Mouse (Mus musculus): Measurements from ENCODE around the gene Zfp526. TPM values are rescaled to one million over a fixed set of nuclear protein-coding genes. Genes with fewer than 3 reads are reported as not detected.
"Not testable (repeated sequence)": the region's sequence is repeated elsewhere in the genome, so short reads cannot be mapped to it uniquely, and the experiment has no call there.

The Zfp526 gene
- polyA plus RNA-seq, 1 experiment from 2014 or later: 2.6 TPM

DNA sequence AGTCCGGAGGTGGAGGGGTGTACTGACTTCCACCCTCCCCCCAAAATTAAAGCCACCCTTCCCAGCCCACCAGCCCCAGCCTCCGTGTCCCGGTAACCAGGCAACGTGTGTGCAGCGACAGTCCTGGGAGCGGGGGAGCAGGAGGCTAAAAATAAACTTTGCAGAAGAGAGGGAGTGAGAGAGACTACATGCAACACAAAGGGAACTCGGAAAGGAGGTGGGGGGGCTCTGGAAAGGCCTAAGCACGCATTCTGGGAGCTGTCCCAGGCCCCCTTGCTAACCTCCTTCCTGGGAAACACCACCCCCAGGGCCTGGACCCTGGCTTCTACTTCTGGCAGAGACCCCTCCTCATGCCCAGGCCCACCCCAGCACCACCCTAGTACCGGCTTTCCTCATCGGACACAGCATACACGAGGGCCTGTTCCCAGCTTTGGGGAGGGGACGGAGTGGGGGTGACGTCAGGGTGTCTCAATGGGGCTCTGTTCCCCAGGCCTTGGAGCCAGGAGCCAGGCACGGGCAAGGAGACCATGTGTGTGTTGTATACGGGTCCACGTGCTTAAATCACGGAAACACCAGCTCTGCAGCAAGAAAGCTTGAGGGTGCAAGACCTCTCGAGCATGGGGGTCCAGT, 26.9 kb downstream of the Zfp526 start:
- Histone ChIP-seq H3K27me3 (replicated peaks) (no peaks in the 10 kb centered on the region), H3K4me1 (replicated peaks) (peaks cover 45% of the 10 kb centered on the region), H3K4me2 (replicated peaks) (peak overlapping the region; percentile 90), H3K9me3 (no peaks in the 10 kb centered on the region), H3K36me3 (peaks cover 12% of the 10 kb centered on the region), H3K4me3 (replicated peaks) (peak overlapping the region; percentile 74), H3K27ac (peak overlapping the region; percentile 98), H3K9ac (peak overlapping the region; percentile 88)
- WGBS: 2% methylated on average over 18 of the region's 18 CpGs
- no peak for ATAC-seq

DNA sequence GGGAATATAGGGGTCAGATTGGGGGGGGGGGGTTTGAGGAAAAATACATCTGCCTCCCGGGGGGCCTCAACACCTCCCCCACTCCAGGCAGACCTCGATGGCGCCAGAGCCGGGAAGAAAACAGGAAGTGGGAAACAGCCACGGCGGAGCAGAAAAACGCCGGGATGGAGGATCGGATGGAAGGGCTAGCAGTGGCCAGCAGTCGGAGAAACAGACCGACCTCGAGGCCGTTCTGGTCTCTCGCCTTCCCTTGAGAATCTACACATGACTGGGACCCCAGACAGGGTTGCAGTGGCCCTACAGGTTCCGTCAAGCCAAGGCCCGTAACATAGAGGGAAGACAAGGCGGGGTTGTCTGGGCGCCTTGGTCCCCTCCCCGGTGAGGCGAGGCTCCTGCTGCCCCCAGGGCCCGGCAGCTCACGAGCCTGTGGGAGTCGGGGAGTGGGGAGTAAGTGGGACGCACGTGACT, 27.7 kb downstream of the Zfp526 start:
- under 1% methylated on average over 25 of the region's 25 CpGs for WGBS
- Histone ChIP-seq H3K9ac (peak overlapping the region; percentile 88), H3K36me3 (peaks cover 12% of the 10 kb centered on the region), H3K27me3 (replicated peaks) (no peaks in the 10 kb centered on the region), H3K9me3 (no peaks in the 10 kb centered on the region), H3K4me3 (replicated peaks) (peak overlapping the region; percentile 74), H3K4me2 (replicated peaks) (peak overlapping the region; percentile 90), H3K4me1 (replicated peaks) (peaks cover 45% of the 10 kb centered on the region), H3K27ac (peak overlapping the region; percentile 98)
- ATAC-seq: peak; percentile 29

DNA sequence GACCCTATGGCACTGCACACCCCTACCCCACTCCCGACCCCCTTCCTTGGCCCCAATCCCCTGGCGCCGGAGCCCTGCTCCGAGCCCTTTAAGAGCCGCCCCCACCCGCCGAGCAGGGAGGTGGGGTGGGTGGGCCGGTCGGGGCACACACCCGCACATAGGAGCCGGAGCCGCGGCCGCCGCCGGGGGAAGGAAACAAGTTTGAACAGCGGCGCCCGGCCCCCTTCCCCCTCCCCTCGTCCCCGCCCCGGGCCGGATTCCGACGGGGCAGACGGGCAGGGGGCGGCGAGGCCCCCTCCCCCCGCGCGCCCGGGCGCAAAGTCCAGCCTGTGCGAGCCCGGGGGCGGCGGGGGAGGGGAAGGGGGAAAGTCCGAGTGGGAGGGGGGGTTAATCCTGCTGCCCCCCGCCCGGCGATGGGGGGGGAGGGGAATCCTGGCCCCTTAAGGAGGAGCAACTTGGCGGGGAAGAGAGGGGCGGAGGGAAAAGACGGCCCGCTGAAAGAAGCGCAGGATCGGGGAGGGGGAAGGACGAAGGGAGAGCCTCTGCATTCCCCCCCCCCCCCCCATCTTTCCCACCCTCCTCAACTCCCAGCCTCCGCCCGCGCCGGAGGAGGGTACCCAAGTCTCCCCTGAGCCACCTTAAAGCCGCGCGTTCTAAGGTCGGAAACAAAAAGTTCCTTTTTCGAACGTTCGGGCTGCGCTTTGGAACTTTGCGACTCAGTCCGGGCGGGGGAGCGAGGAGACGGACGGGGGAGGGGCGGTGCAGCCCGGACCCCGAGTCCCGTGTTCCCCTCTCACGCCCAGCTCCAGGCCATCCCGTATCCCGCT, 28.3 kb downstream of the Zfp526 start:
- peak; percentile 73 for ATAC-seq
- peak overlapping the region; percentile 74 for H3K4me3 ChIP-seq (replicated peaks)
- H3K36me3 ChIP-seq: peaks cover 9% of the 10 kb centered on the region
- H3K27ac ChIP-seq: peak overlapping the region; percentile 98
- under 1% methylated on average over 38 of the region's 73 CpGs for WGBS
- no peaks in the 10 kb centered on the region for H3K9me3 ChIP-seq
- H3K27me3 ChIP-seq (replicated peaks): no peaks in the 10 kb centered on the region
- peak overlapping the region; percentile 88 for H3K9ac ChIP-seq
- peak overlapping the region; percentile 90 for H3K4me2 ChIP-seq (replicated peaks)
- H3K4me1 ChIP-seq (replicated peaks): peaks cover 45% of the 10 kb centered on the region

DNA sequence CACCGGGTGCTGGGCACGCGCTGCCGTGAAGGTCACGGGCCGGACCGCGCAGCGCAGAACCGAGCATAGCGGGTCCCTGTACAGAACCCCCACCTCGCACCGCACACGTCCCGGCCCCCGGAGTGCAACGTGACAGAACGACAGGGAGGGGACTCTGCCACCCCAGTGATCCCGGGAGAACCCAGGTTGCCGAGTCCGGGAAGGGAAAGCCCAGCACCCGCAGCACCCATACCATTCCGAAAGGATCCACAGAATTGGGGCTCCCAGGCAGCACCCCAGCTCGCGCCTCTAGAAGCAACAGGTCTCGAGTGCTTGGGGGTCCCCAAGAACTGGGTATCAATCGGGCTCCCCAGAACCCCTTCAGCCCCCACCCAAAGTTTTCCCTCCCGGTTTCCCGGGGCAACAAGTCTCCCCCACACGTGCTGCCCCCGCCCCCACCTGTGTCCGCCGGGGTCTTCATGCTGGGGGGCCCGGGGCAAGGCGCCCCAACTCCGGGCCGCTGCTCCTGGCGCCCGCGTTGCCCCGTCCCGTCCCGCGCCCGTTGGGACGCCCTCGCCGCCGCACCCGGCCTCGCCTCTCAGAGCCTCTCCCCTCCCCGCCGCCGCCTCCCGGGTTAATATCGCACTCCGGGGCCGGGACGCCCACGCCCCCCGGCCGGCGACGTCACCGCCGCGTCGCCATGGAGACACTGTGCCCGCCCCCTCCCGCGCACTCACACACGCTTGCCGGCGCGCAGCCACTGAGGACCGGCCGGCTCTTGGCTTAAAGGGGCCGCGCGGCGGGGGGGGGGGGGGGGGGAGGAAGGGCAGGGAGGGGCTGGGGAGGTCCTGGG, 29.1 kb downstream of the Zfp526 start, which contains the start of gene Erf:
TSS of gene Erf (minus strand) at position 621 of the 832 bp plus-strand sequence.
- no peaks in the 10 kb centered on the region for H3K27me3 ChIP-seq (replicated peaks)
- peak within 1 kb of the TSS; percentile 74 for H3K4me3 ChIP-seq (replicated peaks)
- ATAC-seq: peak; percentile 85
- H3K4me1 ChIP-seq (replicated peaks): peaks cover 41% of the 10 kb centered on the region
- H3K27ac ChIP-seq: peak within 1 kb of the TSS; percentile 98
- no peaks in the 10 kb centered on the region for H3K9me3 ChIP-seq
- peaks cover 1% of the 10 kb centered on the region; the same call in 1 of the 2 replicates for H3K36me3 ChIP-seq
- H3K4me2 ChIP-seq (replicated peaks): peak within 1 kb of the TSS; percentile 90
- peak within 1 kb of the TSS; percentile 88 for H3K9ac ChIP-seq
- under 1% methylated on average over 72 of the region's 81 CpGs for WGBS

DNA sequence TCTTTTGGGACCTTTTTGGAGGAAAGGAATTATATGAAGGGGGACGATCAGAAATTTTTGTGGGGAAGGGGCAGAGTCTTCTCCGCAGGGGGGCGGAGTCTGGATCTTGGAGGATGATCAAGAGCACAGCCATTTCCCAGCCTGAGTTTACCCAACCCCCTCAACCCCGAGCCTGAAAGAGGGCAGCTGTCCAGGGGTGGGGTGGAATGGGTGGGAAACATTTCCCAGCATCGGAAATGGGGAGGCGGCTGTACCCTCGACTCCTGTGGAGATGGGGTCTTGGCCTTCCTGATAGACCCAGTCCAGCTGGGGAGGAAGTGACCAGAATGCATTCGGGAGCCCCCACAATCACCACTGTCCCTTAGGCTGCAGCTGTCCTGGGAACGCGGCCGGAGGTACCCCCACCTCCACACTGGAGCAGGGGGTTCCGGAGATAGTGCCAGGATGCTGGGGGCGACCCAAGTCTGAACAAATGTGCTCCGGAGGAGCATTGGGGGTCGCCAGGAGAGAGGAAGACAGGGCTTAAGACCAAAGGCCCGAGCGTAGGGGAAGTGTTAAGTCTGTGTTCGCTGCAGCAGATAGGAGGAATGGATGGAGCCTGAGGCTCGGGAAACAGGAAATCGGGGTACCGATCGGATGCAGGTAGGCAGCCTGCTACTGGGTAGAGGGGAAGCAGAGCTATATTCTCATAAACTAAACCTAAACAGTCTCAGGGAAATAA, 30.0 kb downstream of the Zfp526 start:
- H3K4me2 ChIP-seq (replicated peaks): peak overlapping the region; percentile 90
- H3K9me3 ChIP-seq: no peaks in the 10 kb centered on the region
- peak; percentile 40 for ATAC-seq
- H3K4me1 ChIP-seq (replicated peaks): peaks cover 33% of the 10 kb centered on the region
- H3K9ac ChIP-seq: peak overlapping the region; percentile 45
- WGBS: 5% methylated on average over 22 of the region's 22 CpGs
- no peaks in the 10 kb centered on the region for H3K27me3 ChIP-seq (replicated peaks)
- peak overlapping the region; percentile 98 for H3K27ac ChIP-seq
- no peaks in the 10 kb centered on the region for H3K36me3 ChIP-seq
- H3K4me3 ChIP-seq (replicated peaks): peak overlapping the region; percentile 74

DNA sequence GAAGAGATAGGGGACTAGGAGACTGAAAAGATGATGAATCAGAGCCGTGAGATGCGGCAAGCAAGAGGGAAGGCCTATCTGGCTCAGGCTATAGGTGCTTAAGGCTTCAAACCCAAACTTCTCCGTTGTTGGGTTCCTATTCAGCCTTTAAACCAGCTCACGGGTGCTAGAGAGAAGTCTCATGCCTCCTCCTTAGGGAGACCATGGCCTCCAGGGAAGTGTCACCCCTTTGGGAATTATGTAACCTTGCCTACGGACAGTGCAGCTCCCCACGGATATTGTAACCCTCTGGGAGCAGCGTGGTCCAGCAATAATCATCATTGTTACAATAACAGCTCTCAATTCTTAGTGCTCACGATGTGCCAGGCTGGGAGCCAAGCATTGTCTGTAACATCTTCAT, 30.6 kb downstream of the Zfp526 start:
- no peaks in the 10 kb centered on the region for H3K9me3 ChIP-seq
- peak overlapping the region; percentile 45 for H3K9ac ChIP-seq
- H3K27me3 ChIP-seq (replicated peaks): no peaks in the 10 kb centered on the region
- no peak for ATAC-seq
- peak overlapping the region; percentile 98 for H3K27ac ChIP-seq
- peak overlapping the region; percentile 74 for H3K4me3 ChIP-seq (replicated peaks)
- H3K36me3 ChIP-seq: no peaks in the 10 kb centered on the region
- peaks cover 27% of the 10 kb centered on the region for H3K4me1 ChIP-seq (replicated peaks)
- peak overlapping the region; percentile 90 for H3K4me2 ChIP-seq (replicated peaks)
- WGBS: 22% methylated on average over 8 of the region's 8 CpGs

DNA sequence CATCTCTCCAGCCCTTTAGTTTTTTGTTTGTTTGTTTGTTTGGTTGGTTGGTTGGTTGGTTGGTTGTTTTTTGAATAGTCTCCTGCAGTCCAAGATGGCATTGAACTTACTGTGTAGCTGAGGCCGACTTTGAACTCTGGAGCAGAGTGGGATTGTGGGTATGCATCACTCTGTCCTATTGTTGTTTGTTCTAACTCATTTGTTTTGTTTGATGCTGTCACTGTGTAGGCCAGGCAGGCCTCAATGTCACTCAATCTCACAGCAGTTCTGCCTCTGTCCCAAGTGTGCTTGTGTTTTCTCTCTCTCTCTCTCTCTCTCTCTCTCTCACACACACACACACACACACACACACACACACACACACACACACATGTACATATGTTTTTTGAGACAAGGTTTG, 40.7 kb downstream of the Zfp526 start:
- no peak overlapping the region for H3K27ac ChIP-seq
- H3K4me3 ChIP-seq (replicated peaks): no peak overlapping the region
- H3K27me3 ChIP-seq (replicated peaks): no peaks in the 10 kb centered on the region
- H3K9me3 ChIP-seq: no peaks in the 10 kb centered on the region
- H3K4me1 ChIP-seq (replicated peaks): 0 out of 2 replicates have a peak, but pooled peaks cover under 1% of the 10 kb centered on the region
- H3K4me2 ChIP-seq (replicated peaks): no peak overlapping the region
- WGBS: 70% methylated on average over 1 of the region's 1 CpGs
- ATAC-seq: no peak
- no peak overlapping the region for H3K9ac ChIP-seq
- H3K36me3 ChIP-seq: no peaks in the 10 kb centered on the region

DNA sequence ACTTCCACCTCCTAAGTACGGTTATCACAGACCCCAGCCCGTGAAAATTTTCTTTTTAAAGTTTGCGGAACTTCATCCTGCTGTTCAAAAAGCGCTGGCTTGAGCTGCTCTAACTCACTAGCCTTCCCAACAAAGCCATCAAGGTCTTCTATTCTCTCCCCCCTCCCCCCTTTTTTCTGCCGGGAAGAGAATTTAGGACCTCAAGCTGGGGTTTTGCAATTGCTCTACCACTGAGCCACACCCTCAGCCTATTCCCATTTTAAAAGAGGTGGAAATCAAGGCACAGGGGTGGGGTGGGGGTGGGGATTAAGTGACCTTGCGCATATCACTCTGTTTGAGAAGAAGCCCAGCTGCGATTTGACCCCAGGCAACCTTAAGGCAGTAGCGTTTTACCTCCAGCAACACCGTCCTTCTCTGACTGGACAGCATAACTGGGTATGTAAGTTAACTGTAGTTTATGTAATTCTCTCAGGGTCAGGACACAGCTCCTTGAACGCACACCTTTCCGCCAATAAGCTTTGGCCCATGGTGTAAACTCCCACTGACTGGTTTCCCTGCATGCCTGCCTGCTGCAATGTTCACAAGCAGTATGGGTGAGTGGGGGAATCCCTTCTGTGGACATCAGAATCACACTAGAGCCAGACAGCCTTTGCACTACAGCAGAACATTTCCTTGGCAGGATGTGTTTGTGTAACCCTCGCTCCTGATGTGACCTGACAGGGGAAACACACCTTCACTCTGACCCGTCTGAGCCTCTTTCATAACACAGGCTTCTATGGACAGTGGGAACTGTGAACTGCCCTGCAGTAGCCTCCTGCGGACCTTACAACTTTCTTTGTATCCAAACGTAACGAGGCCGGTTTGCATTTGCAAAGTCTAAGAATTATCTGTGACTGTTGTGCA, 43.0 kb downstream of the Zfp526 start:
- 34% methylated on average over 17 of the region's 17 CpGs for WGBS

DNA sequence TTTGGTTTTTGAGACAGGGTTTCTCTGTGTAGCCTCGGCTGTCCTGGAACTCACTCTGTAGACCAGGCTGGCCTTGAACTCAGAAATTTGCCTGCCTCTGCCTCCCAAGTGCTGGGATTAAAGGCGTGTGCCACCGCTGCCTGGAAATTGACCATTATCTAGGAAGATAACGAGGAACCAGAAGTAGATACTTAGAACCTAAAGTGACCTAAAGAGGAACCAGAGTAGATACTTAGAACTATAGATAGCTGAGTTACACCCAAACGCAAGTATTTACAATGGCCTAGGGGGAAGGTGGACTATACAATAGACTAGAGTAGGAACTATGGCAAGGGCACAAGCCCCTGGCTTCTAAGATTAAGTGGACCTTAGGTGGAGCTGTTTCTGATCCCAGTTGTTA, 44.5 kb downstream of the Zfp526 start:
- H3K36me3 ChIP-seq; H3K4me3 ChIP-seq (replicated peaks); H3K4me2 ChIP-seq (replicated peaks); H3K9ac ChIP-seq; H3K27me3 ChIP-seq (replicated peaks); H3K9me3 ChIP-seq; ATAC-seq; H3K27ac ChIP-seq: not testable (repeated sequence)
- H3K4me1 ChIP-seq (replicated peaks): peaks cover 13% of the 10 kb centered on the region
- 88% methylated on average over 5 of the region's 5 CpGs for WGBS

More for the DNA sequence above, 43.0 kb downstream of the Zfp526 start:
- H3K4me1 ChIP-seq (replicated peaks): peaks cover 7% of the 10 kb centered on the region
- H3K4me2 ChIP-seq (replicated peaks): no peak overlapping the region
- no peak overlapping the region for H3K4me3 ChIP-seq (replicated peaks)
- H3K9me3 ChIP-seq: no peaks in the 10 kb centered on the region
- no peak for ATAC-seq
- H3K9ac ChIP-seq: no peak overlapping the region
- H3K36me3 ChIP-seq: no peaks in the 10 kb centered on the region
- no peaks in the 10 kb centered on the region for H3K27me3 ChIP-seq (replicated peaks)
- H3K27ac ChIP-seq: no peak overlapping the region

DNA sequence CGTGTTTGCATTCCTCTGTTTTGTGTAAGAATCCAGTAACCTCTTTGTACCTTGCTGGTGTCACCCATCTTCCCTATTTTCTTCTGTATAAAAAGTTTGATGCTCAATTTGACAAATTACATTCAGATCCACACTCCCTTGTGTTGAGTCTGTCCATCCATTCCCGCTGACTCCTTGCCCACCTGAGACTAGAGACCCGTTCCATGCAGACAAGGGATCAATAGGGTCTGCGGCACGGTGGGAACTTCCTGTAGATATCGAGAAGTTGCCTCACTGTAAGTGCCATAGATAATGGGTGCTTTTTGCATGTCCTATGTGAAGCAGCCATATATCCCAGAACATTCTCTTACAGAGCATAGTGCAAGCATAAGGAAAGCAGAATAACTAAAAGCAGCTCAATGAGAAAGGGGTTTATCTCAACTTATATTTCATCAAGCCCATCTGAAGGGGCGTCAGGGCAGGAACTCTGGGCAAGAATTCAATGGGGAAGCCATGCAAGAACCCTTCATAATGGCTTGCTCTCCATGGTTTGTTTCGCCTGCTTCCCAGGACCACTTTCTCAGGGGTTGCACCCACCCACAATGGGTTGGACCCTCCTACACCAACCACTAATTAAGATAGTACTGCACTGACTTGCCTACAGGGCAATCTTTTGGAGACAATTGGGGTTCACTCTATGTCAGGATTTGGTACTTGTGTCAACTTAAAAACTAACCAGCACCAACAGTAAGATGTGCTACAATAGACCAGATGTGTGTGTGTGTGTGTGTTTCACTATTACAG, 45.1 kb downstream of the Zfp526 start:
- H3K9ac ChIP-seq: no peak overlapping the region
- 85% methylated on average over 8 of the region's 8 CpGs for WGBS
- no peaks in the 10 kb centered on the region for H3K27me3 ChIP-seq (replicated peaks)
- H3K9me3 ChIP-seq: no peaks in the 10 kb centered on the region
- peaks cover 4% of the 10 kb centered on the region; the same call in 1 of the 2 replicates for H3K36me3 ChIP-seq
- peak overlapping the region; percentile 64; the same call in 1 of the 2 replicates for H3K4me2 ChIP-seq (replicated peaks)
- H3K4me1 ChIP-seq (replicated peaks): peaks cover 13% of the 10 kb centered on the region
- no peak for ATAC-seq
- H3K27ac ChIP-seq: no peak overlapping the region
- no peak overlapping the region for H3K4me3 ChIP-seq (replicated peaks)

Measured in intestine, embryonic 15.5 days (tissue).